Mouse (Mus musculus): ENCODE measurements at regions not wholly inside any gene's neighbourhood (a gene's known extent, or its start where the extent isn't known, plus 50 kb on each side); places are given as distances from the start of the nearest gene placed in this dataset.

GRCm38 (mm10) chr19:35870720-35871119, 186.6 kb downstream of the Htr7 start:
- in situ Hi-C loops (cut with MboI; ENCODE audit: low sequenced_read_pairs in 2 of 2, unreplicated experiment in 2 of 2) = no loop called here
- H3K4me3 ChIP-seq (ENCODE audit: insufficient read depth in 1 of 2, low read depth in 1 of 2, low read length in 2 of 2, poor library complexity in 1 of 2, severe bottlenecking in 1 of 2) = no peak overlapping the region
- no peak overlapping the region for H3K9ac ChIP-seq (ENCODE audit: insufficient read depth, low read depth, low read length, poor library complexity, severe bottlenecking)
- H3K4me1 ChIP-seq (ENCODE audit: control insufficient read depth in 2 of 2, insufficient read depth in 2 of 2, low read length in 2 of 2, poor library complexity in 1 of 2) = no peaks in the 10 kb centered on the region
- DNase-seq (ENCODE audit: low read depth, low spot score) = no peak
- TF ChIP-seq MAFK (IDR thresholded peaks at IDR 0.05; ENCODE audit: insufficient read depth, low read depth, low read length) = no peak
- no peak for TF ChIP-seq HCFC1 (IDR thresholded peaks at IDR 0.05; ENCODE audit: borderline replicate concordance, insufficient read depth, low read length)
- no peak for TF ChIP-seq ZNF384 (IDR thresholded peaks at IDR 0.05; ENCODE audit: low read depth, low read length)
- TF ChIP-seq ZC3H11A (IDR thresholded peaks at IDR 0.05; ENCODE audit: borderline replicate concordance, low read depth, low read length) = no peak
- H3K27ac ChIP-seq (ENCODE audit: insufficient read depth, low read depth, low read length, poor library complexity, severe bottlenecking) = no peak overlapping the region
- H3K36me3 ChIP-seq (ENCODE audit: control insufficient read depth, insufficient read depth, low read length, poor library complexity, severe bottlenecking) = no peaks in the 10 kb centered on the region
- no peaks in the 10 kb centered on the region for H3K9me3 ChIP-seq (ENCODE audit: control insufficient read depth, insufficient read depth, low read depth, low read length)

GRCm38 (mm10) chr19:35868543-35868942, 188.8 kb downstream of the Htr7 start:
- in situ Hi-C loops (cut with MboI; ENCODE audit: low sequenced_read_pairs in 2 of 2, unreplicated experiment in 2 of 2) = no loop called here
- Histone ChIP-seq H3K4me1 (ENCODE audit: control insufficient read depth in 2 of 2, insufficient read depth in 2 of 2, low read length in 2 of 2, poor library complexity in 1 of 2) (no peaks in the 10 kb centered on the region), H3K9me3 (ENCODE audit: control insufficient read depth, insufficient read depth, low read depth, low read length) (no peaks in the 10 kb centered on the region), H3K27ac (ENCODE audit: insufficient read depth, low read depth, low read length, poor library complexity, severe bottlenecking) (no peak overlapping the region), H3K4me3 (ENCODE audit: insufficient read depth in 1 of 2, low read depth in 1 of 2, low read length in 2 of 2, poor library complexity in 1 of 2, severe bottlenecking in 1 of 2) (no peak overlapping the region), H3K9ac (ENCODE audit: insufficient read depth, low read depth, low read length, poor library complexity, severe bottlenecking) (no peak overlapping the region), H3K36me3 (ENCODE audit: control insufficient read depth, insufficient read depth, low read length, poor library complexity, severe bottlenecking) (no peaks in the 10 kb centered on the region)
- DNase-seq (ENCODE audit: low read depth, low spot score) = no peak
- TF ChIP-seq HCFC1 (IDR thresholded peaks at IDR 0.05; ENCODE audit: borderline replicate concordance, insufficient read depth, low read length) (no peak), CHD2 (IDR thresholded peaks at IDR 0.05; ENCODE audit: low read depth, low read length) (no peak), ZC3H11A (IDR thresholded peaks at IDR 0.05; ENCODE audit: borderline replicate concordance, low read depth, low read length) (no peak), MAFK (IDR thresholded peaks at IDR 0.05; ENCODE audit: insufficient read depth, low read depth, low read length) (no peak), ZNF384 (IDR thresholded peaks at IDR 0.05; ENCODE audit: low read depth, low read length) (no peak)

GRCm38 (mm10) chr19:35863049-35863448, 194.3 kb downstream of the Htr7 start:
- in situ Hi-C loops (cut with MboI; ENCODE audit: low sequenced_read_pairs in 2 of 2, unreplicated experiment in 2 of 2) = no loop called here

GRCm38 (mm10) chr19:35861421-35861820, 195.9 kb downstream of the Htr7 start:
- no peak overlapping the region for H3K4me3 ChIP-seq (ENCODE audit: insufficient read depth in 1 of 2, low read depth in 1 of 2, low read length in 2 of 2, poor library complexity in 1 of 2, severe bottlenecking in 1 of 2)
- no peaks in the 10 kb centered on the region for H3K9me3 ChIP-seq (ENCODE audit: control insufficient read depth, insufficient read depth, low read depth, low read length)
- no peaks in the 10 kb centered on the region for H3K36me3 ChIP-seq (ENCODE audit: control insufficient read depth, insufficient read depth, low read length, poor library complexity, severe bottlenecking)
- no peak overlapping the region for H3K9ac ChIP-seq (ENCODE audit: insufficient read depth, low read depth, low read length, poor library complexity, severe bottlenecking)
- H3K27ac ChIP-seq (ENCODE audit: insufficient read depth, low read depth, low read length, poor library complexity, severe bottlenecking) = no peak overlapping the region
- no peak for TF ChIP-seq CHD2 (IDR thresholded peaks at IDR 0.05; ENCODE audit: low read depth, low read length)
- TF ChIP-seq ZNF384 (IDR thresholded peaks at IDR 0.05; ENCODE audit: low read depth, low read length) = no peak
- no peak for TF ChIP-seq MAFK (IDR thresholded peaks at IDR 0.05; ENCODE audit: insufficient read depth, low read depth, low read length)
- TF ChIP-seq ZC3H11A (IDR thresholded peaks at IDR 0.05; ENCODE audit: borderline replicate concordance, low read depth, low read length) = no peak
- TF ChIP-seq HCFC1 (IDR thresholded peaks at IDR 0.05; ENCODE audit: borderline replicate concordance, insufficient read depth, low read length) = no peak
- in situ Hi-C loops (cut with MboI; ENCODE audit: low sequenced_read_pairs in 2 of 2, unreplicated experiment in 2 of 2) = no loop called here
- DNase-seq (ENCODE audit: low read depth, low spot score) = no peak
- H3K4me1 ChIP-seq (ENCODE audit: control insufficient read depth in 2 of 2, insufficient read depth in 2 of 2, low read length in 2 of 2, poor library complexity in 1 of 2) = no peaks in the 10 kb centered on the region

More at GRCm38 (mm10) chr19:35863049-35863448, 194.3 kb downstream of the Htr7 start:
- TF ChIP-seq ZC3H11A (IDR thresholded peaks at IDR 0.05; ENCODE audit: borderline replicate concordance, low read depth, low read length) (no peak), MAFK (IDR thresholded peaks at IDR 0.05; ENCODE audit: insufficient read depth, low read depth, low read length) (no peak), CHD2 (IDR thresholded peaks at IDR 0.05; ENCODE audit: low read depth, low read length) (no peak)
- Histone ChIP-seq H3K9ac (ENCODE audit: insufficient read depth, low read depth, low read length, poor library complexity, severe bottlenecking) (no peak overlapping the region), H3K36me3 (ENCODE audit: control insufficient read depth, insufficient read depth, low read length, poor library complexity, severe bottlenecking) (no peaks in the 10 kb centered on the region), H3K27ac (ENCODE audit: insufficient read depth, low read depth, low read length, poor library complexity, severe bottlenecking) (no peak overlapping the region), H3K4me3 (ENCODE audit: insufficient read depth in 1 of 2, low read depth in 1 of 2, low read length in 2 of 2, poor library complexity in 1 of 2, severe bottlenecking in 1 of 2) (no peak overlapping the region), H3K9me3 (ENCODE audit: control insufficient read depth, insufficient read depth, low read depth, low read length) (no peaks in the 10 kb centered on the region), H3K4me1 (ENCODE audit: control insufficient read depth in 2 of 2, insufficient read depth in 2 of 2, low read length in 2 of 2, poor library complexity in 1 of 2) (no peaks in the 10 kb centered on the region)
- no peak for DNase-seq (ENCODE audit: low read depth, low spot score)

- DNase-seq (ENCODE audit: low read depth, low spot score) = peak; percentile 34
- no peak overlapping the region for H3K9ac ChIP-seq (ENCODE audit: insufficient read depth, low read depth, low read length, poor library complexity, severe bottlenecking)
- no peak for TF ChIP-seq MAFK (IDR thresholded peaks at IDR 0.05; ENCODE audit: insufficient read depth, low read depth, low read length)
- TF ChIP-seq ZNF384 (IDR thresholded peaks at IDR 0.05; ENCODE audit: low read depth, low read length) = no peak
- no peak for TF ChIP-seq ZC3H11A (IDR thresholded peaks at IDR 0.05; ENCODE audit: borderline replicate concordance, low read depth, low read length)
- no peak for TF ChIP-seq CHD2 (IDR thresholded peaks at IDR 0.05; ENCODE audit: low read depth, low read length)
- TF ChIP-seq HCFC1 (IDR thresholded peaks at IDR 0.05; ENCODE audit: borderline replicate concordance, insufficient read depth, low read length) = no peak
- H3K36me3 ChIP-seq (ENCODE audit: control insufficient read depth, insufficient read depth, low read length, poor library complexity, severe bottlenecking) = no peaks in the 10 kb centered on the region
- H3K27ac ChIP-seq (ENCODE audit: insufficient read depth, low read depth, low read length, poor library complexity, severe bottlenecking) = no peak overlapping the region
- in situ Hi-C loops (cut with MboI; ENCODE audit: low sequenced_read_pairs in 2 of 2, unreplicated experiment in 2 of 2) = no loop called here
- no peak overlapping the region for H3K4me3 ChIP-seq (ENCODE audit: insufficient read depth in 1 of 2, low read depth in 1 of 2, low read length in 2 of 2, poor library complexity in 1 of 2, severe bottlenecking in 1 of 2)
- no peaks in the 10 kb centered on the region for H3K4me1 ChIP-seq (ENCODE audit: control insufficient read depth in 2 of 2, insufficient read depth in 2 of 2, low read length in 2 of 2, poor library complexity in 1 of 2)
- H3K9me3 ChIP-seq (ENCODE audit: control insufficient read depth, insufficient read depth, low read depth, low read length) = no peaks in the 10 kb centered on the region
These were observed 224.3 kb downstream of the Htr7 start for GRCm38 (mm10) chr19:35832992-35833391.

Data from ES-E14 (cell line).